Mouse (Mus musculus) bone marrow macrophage, adult 2 months (primary cell): ENCODE data around the gene Tspoap1. TPM values are rescaled to one million over a fixed set of nuclear protein-coding genes. Genes with fewer than 3 reads are reported as not detected.

Experiments
- H3K27ac ChIP-seq: 2 replicates; pipeline ENCODE4 v1.5.1; 2012; ENCODE audit warnings: low read depth, low read length; ENCODE audit not compliant: insufficient read depth
- H3K4me1 ChIP-seq: 2 replicates; pipeline ENCODE4 v1.6.1; 2012; ENCODE audit warnings: low read length; ENCODE audit not compliant: control insufficient read depth, insufficient read depth
- H3K4me3 ChIP-seq: 2 replicates; pipeline ENCODE4 v1.5.1; 2012; ENCODE audit warnings: mild to moderate bottlenecking, low read length, moderate library complexity; ENCODE audit not compliant: insufficient read depth
- CTCF ChIP-seq: IDR thresholded peaks from 2 replicates; pipeline ENCODE4 v1.5.1; 2012; ENCODE audit warnings: low read depth, mild to moderate bottlenecking, low read length, moderate library complexity
- POLR2A ChIP-seq: IDR thresholded peaks from 2 replicates; pipeline ENCODE4 v1.6.1; 2012; ENCODE audit warnings: mild to moderate bottlenecking, low read depth, low read length, borderline replicate concordance
- polyA plus RNA-seq: library from polyadenylated mRNA; stranded (reverse); fragments of >200 nt; gene quantifications from 2 replicates; pipeline ENCODE4 v1.2.4, GENCODE M21; 2012; ENCODE audit not compliant: missing spikeins, insufficient read depth, insufficient read length

Gene Tspoap1
- polyA plus RNA-seq = 2.6 and 2.9 TPM in 2 replicates

DNA sequence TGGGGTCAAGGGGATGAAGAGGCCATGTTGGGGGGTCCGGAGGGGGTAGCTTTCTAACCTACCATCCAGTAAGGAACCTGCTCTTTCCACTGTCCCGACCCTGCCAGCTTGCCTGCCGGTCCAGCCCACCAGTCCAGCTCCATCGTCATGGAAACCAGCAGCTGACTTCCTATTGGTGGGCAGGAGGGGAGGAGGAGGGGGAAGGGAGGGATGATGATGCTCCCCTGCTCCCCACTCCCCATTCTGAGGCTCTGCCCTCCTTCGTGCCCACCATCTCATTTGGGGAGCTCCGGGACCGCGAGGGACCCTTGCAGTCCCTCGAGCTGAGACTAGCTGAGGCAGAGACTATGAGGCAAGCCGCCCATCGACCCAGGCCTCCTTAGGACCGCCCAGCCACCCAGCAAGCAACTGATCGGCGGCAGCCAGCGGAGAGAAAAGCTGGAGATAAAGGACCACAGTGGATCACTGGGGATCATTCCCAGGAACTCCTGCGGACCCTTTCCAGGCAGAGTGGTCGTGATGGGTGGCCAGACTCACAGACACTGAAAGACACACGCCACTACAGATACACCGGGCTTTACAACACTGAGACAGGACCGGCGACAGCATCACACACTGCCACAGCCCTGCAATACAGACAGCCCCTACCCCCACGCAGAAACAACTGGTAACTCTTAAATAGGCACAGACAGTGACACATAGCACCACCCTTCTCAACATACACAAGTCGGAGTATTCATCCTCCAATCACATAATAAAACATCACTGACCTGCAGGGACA lies at the start of gene Tspoap1:
Gene Tspoap1 (plus strand): TSS at position 241 of the 781 bp plus-strand sequence.
- TF ChIP-seq POLR2A = 0 out of 2 replicates have a peak, but pooled peaks have one; percentile 8
- TF ChIP-seq CTCF = no peak
- Histone ChIP-seq H3K4me1 (peaks cover 6% of the 10 kb centered on the region), H3K27ac (no peak within 1 kb of the TSS), H3K4me3 (no peak within 1 kb of the TSS)

DNA sequence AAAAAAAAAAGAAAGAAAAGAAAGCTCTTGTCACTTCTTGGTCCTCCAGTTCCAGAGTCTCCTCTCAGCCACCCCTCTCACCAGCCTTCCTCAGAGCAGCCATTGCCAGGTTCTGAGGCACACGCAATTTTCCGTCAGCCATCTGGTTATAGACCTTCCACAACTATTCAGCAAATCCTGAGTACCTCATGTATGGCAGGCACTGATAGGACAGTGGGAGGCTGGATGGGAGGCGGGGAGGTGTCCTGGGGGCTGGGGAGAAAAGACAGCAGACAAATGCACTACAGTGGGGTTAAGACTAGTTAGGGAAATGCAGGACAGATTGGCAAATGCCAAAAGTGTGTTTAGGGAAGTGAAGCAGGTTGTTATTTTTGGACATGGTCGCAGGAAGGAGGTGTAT lies 48.2 kb upstream of the Tspoap1 start:
- Histone ChIP-seq H3K4me1 (peaks cover 5% of the 10 kb centered on the region), H3K27ac (no peak overlapping the region), H3K4me3 (no peak overlapping the region)
- no peak for TF ChIP-seq POLR2A
- TF ChIP-seq CTCF = no peak

GRCm38 (mm10) chr11:87715999-87716398 lies 44.3 kb upstream of the Tspoap1 start:
- Histone ChIP-seq H3K27ac (no peak overlapping the region), H3K4me3 (no peak overlapping the region), H3K4me1 (peaks cover 5% of the 10 kb centered on the region)
- TF ChIP-seq POLR2A (no peak), CTCF (no peak)

DNA sequence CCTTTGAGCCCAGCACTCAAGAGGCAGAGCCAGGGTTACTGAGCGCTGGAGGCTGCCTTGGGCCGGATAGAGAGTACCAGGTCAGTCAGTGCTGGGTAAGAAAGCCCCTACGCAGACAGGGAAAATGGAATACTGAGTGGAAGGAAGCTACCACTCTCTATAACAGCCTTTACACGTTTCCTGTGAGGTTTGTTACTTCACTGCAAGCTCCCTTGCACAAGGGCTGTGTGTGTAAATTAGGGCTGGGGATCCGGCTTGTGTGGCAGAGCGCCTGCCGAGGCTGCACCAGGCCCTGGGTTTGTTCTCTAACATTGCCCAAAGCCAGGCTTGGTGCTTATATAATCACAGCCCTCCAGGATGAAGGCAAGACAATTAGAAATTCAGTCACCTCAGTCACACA lies 40.8 kb upstream of the Tspoap1 start:
- Histone ChIP-seq H3K4me3 (no peak overlapping the region), H3K27ac (no peak overlapping the region), H3K4me1 (no peaks in the 10 kb centered on the region)
- TF ChIP-seq POLR2A = no peak
- TF ChIP-seq CTCF = no peak

DNA sequence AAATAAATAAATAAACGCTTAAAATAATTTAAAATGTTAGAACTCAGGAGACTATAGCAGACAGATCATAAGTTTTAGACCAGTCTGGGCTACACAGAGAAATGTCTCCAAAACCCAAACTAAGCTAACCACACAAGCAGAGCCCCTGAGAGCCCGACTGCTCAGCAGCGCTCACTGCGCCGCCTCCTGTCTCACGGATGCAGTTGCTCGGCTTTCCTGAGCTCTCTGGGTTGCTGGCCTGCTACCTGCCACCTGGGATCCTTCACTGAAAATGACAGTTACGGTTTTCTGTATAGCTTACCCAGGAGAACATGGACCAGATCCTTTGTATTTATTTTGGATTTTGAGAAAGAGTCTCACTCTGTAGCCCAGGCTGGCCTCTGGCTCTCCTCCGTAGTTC lies 40.0 kb upstream of the Tspoap1 start:
- no peak for TF ChIP-seq CTCF
- no peak for TF ChIP-seq POLR2A
- Histone ChIP-seq H3K27ac (no peak overlapping the region), H3K4me1 (peaks cover 2% of the 10 kb centered on the region), H3K4me3 (no peak overlapping the region)

DNA sequence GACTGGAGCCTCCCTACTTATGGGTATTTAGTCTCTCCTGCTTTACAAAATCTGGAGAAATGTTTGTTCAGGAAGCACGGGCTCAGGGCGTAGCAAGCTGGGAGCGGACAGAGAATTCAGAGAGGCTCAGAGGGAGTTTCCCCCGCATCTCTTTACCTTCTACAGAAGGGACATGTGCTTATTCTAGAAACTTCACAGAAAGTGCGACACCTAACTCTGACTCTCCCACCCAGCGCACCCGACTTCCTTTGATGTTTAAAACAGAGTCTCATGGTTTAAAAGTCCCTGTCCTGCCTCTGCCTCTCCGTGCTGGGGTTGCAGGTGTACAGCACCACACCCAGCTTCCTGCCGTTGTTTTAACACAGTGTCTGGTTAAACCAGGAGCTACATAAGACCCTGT lies 39.5 kb upstream of the Tspoap1 start:
- H3K4me1 ChIP-seq = peaks cover 5% of the 10 kb centered on the region
- no peak overlapping the region for H3K27ac ChIP-seq
- no peak overlapping the region for H3K4me3 ChIP-seq
- TF ChIP-seq CTCF = no peak

GRCm38 (mm10) chr11:87722168-87722567 lies 38.2 kb upstream of the Tspoap1 start:
- Histone ChIP-seq H3K4me1 (peaks cover 9% of the 10 kb centered on the region), H3K27ac (no peak overlapping the region), H3K4me3 (no peak overlapping the region)
- TF ChIP-seq CTCF (no peak), POLR2A (no peak)

DNA sequence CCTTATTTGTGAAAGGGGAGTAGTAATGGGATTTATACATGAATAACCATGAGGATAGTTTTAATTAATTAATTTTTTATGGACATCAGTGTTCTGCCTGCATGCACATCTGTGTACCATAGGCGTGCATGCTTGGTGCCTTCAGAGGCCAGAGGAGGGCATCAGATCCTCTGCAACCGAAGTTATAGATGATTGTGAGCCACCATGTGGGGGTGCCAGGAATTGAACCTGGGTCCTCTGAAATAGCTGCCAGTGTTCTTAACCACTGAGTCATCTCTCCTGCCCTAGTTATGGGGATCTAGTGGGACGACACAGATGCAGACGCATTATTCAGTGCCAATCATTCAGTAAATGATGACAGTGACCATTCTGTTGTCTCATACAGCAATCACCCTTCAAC lies 37.5 kb upstream of the Tspoap1 start:
- peaks cover 9% of the 10 kb centered on the region for H3K4me1 ChIP-seq
- TF ChIP-seq CTCF (no peak), POLR2A (no peak)
- no peak overlapping the region for H3K27ac ChIP-seq
- H3K4me3 ChIP-seq = no peak overlapping the region

DNA sequence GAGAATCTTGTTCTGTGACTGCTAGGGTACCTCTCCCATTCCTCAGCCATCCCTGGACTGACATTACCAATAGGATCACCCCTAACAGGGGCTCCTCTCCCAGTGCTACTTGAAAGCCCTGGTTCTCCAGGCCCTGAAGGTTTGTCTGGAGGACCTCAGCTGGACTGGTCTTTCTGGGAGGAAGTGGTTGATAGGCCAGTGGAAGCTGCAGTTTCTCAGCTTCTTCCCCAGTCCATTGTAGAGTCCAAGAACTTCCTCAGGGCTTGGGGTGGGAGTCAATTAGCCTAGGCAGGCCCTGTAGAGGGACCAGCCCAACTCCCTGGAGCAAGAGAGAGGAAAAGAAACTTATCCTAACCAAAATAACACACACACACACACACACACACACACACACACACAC lies 34.8 kb upstream of the Tspoap1 start:
- H3K4me3 ChIP-seq = no peak overlapping the region
- no peak overlapping the region; the same call in 1 of the 2 replicates for H3K27ac ChIP-seq
- peaks cover 9% of the 10 kb centered on the region for H3K4me1 ChIP-seq
- no peak for TF ChIP-seq POLR2A
- no peak for TF ChIP-seq CTCF

DNA sequence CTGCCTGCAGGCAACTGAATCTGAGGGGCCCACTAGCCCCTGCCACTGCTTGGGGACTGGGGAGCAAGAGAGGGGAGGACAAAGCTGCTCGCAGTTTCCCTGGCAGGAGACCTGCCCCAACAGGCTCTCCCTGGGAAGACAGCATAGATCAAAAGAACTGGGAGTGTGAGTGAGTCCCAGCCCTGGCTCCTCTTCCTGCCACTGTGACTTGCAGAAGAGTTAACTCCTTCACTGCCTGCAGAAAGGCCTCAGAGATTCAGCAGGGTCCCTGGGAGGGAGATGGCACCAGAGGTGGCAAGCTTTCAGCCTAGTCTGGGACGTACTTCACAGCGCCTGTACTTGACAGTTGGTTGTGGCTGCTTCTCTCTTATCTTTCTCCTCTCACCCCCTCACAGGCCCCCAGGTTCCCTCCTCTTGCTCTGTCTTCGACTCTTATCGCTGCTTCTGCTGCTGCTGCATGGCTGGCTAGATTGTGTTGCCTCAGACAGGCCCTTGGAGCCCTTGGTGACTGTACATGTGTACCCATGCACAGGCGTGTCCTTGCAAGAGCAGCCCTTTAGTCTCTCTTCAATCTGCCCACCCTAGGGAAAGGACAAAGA lies 34.3 kb upstream of the Tspoap1 start:
- Histone ChIP-seq H3K4me3 (no peak overlapping the region), H3K27ac (no peak overlapping the region), H3K4me1 (peaks cover 9% of the 10 kb centered on the region)
- TF ChIP-seq POLR2A (no peak), CTCF (no peak)
